Mouse (Mus musculus) C2C12 (cell line): ENCODE results near the gene Slc25a5.

ENCODE experiments used
- CEBPB ChIP-seq: IDR thresholded peaks from one replicate; pipeline ENCODE4 v1.6.1; 2011; ENCODE audit warnings: low read depth, mild to moderate bottlenecking, control low read depth, moderate library complexity
- CTCF ChIP-seq: IDR thresholded peaks from one replicate; pipeline ENCODE4 v1.5.1; 2011; ENCODE audit not compliant: control insufficient read depth, insufficient read depth, insufficient read length
- MAX ChIP-seq: IDR thresholded peaks from one replicate; pipeline ENCODE4 v1.6.1; 2011; ENCODE audit warnings: mild to moderate bottlenecking, control low read depth
- MYOD1 ChIP-seq: IDR thresholded peaks from one replicate; pipeline ENCODE4 v1.6.1; 2011; ENCODE audit warnings: low read depth; ENCODE audit not compliant: control insufficient read depth, insufficient read length
- MYOG ChIP-seq: IDR thresholded peaks from one replicate; pipeline ENCODE4 v1.6.1; 2011; ENCODE audit not compliant: control insufficient read depth, insufficient read length; ENCODE audit errors: extremely low read depth
- USF1 ChIP-seq: IDR thresholded peaks from one replicate; pipeline ENCODE4 v1.6.1; 2011; ENCODE audit warnings: low read depth, mild to moderate bottlenecking, control low read depth, moderate library complexity

- no peak for TF ChIP-seq CTCF
- TF ChIP-seq MYOD1 = no peak
- no peak for TF ChIP-seq CEBPB
- TF ChIP-seq USF1 = no peak
- no peak for TF ChIP-seq MAX
- TF ChIP-seq MYOG = no peak
Observed at GRCm38 (mm10) chrX:36758566-36758965, 36.9 kb upstream of the Slc25a5 start.
